In genomic region chr7:28339213-28339917, GRCm38 (mm10) we compare ENCODE assay signal across 8 mouse cellular contexts. TPM values are rescaled to one million over a fixed set of nuclear protein-coding genes. Genes with fewer than 3 reads are reported as not detected.
DNase-seq lines count a peak whose midpoint lies in the region; ATAC-seq and TF ChIP-seq lines count a peak whose summit lies in the region.

No protein-coding gene starts in this region.

- no peaks in the 10 kb centered on the region for H3K4me1 ChIP-seq in hindbrain, postnatal 0 days (ENCODE audit: insufficient read depth, low read length)
- H3K4me1 ChIP-seq in liver, embryonic 13.5 days (replicated peaks), result peaks cover 51% of the 10 kb centered on the region

- H3K4me3 ChIP-seq in hindbrain, postnatal 0 days (ENCODE audit: low read length), result peak overlapping the region; percentile 96
- H3K4me3 ChIP-seq in liver, embryonic 13.5 days (replicated peaks), result peak overlapping the region; percentile 95

- WGBS in hindbrain, postnatal 0 days, result 76% methylated on average over 19 of the region's 19 CpGs
- WGBS in liver, embryonic 13.5 days (ENCODE audit: insufficient replicate concordance), result 39% methylated on average over 19 of the region's 19 CpGs

- H3K9me3 ChIP-seq in hindbrain, postnatal 0 days (ENCODE audit: low read length), result no peaks in the 10 kb centered on the region
- H3K9me3 ChIP-seq in liver, embryonic 13.5 days (replicated peaks), result no peaks in the 10 kb centered on the region

- peak; percentile 25; the same call in 1 of the 2 replicates for TF ChIP-seq CTCF in hindbrain, postnatal 0 days (IDR thresholded peaks at IDR 0.05; ENCODE audit: low read depth)

- no peak overlapping the region for H3K9ac ChIP-seq in hindbrain, postnatal 0 days (replicated peaks; ENCODE audit: low read length)
- peak overlapping the region; percentile 67 for H3K9ac ChIP-seq in liver, embryonic 13.5 days

- H3K4me2 ChIP-seq in hindbrain, postnatal 0 days (ENCODE audit: low read depth, low read length), result peak overlapping the region; percentile 86
- H3K4me2 ChIP-seq in liver, embryonic 13.5 days, result peak overlapping the region; percentile 89

- H3K27ac ChIP-seq in hindbrain, postnatal 0 days, result peak overlapping the region; percentile 91
- peak overlapping the region; percentile 92 for H3K27ac ChIP-seq in liver, embryonic 13.5 days

- no peaks in the 10 kb centered on the region for H3K36me3 ChIP-seq in hindbrain, postnatal 0 days (ENCODE audit: insufficient read depth, low read length)
- H3K36me3 ChIP-seq in liver, embryonic 13.5 days, result peaks cover 12% of the 10 kb centered on the region

- peak; percentile 18 to 26 for DNase-seq in urinary bladder, adult 18-20 months (ENCODE audit: low spot score in 2 of 2)
- no peak for DNase-seq in urinary bladder, postnatal 25 days (ENCODE audit: low spot score)
- peak; percentile 59 for DNase-seq in cerebellum, adult 9-11 months
- DNase-seq in gastrocnemius, postnatal 10 days, result peak; percentile 59
- peak; percentile 60 for DNase-seq in hindbrain, postnatal 0 days (ENCODE audit: low spot score)
- peak; percentile 52 for DNase-seq in liver, embryonic 13.5 days
- peak; percentile 82 for DNase-seq in naive thymus-derived CD4-positive, alpha-beta T cell, adult 2 months (ENCODE audit: low read depth)
- DNase-seq in thymus, postnatal 25 days, result peak; percentile 60

- H3K27me3 ChIP-seq in hindbrain, postnatal 0 days (ENCODE audit: insufficient read depth, low read length), result no peaks in the 10 kb centered on the region
- H3K27me3 ChIP-seq in liver, embryonic 13.5 days, result no peaks in the 10 kb centered on the region

- ATAC-seq in hindbrain, postnatal 0 days, result no peak
- ATAC-seq in liver, embryonic 13.5 days (ENCODE audit: low read depth), result no peak

RNA-seq across cellular contexts. Expression of gene Supt5, which starts 0.8 kb away (rescaled TPM):
- 10 to 100 TPM; 65.5 to 67.0 TPM for total RNA-seq in gastrocnemius, postnatal 10 days (2021)
- total RNA-seq in hindbrain, postnatal 0 days (2014; rRNA removed), result 98.7 and 104 TPM in 2 replicates
- 71.8 and 76.5 TPM in 2 replicates for polyA plus RNA-seq in hindbrain, postnatal 0 days (2015; fragmentation: Nextera tagmentation; extraction: Ambion mirVana)
- 35.2 and 42.8 TPM in 2 replicates for polyA plus RNA-seq in liver, embryonic 13.5 days (2015; fragmentation: Nextera tagmentation; extraction: Ambion mirVana)

RNA-seq across cellular contexts. Expression of gene Rps16, which starts 11.1 kb away (rescaled TPM):
- 100 to 1,000 TPM; 757 to 807 TPM for total RNA-seq in gastrocnemius, postnatal 10 days (2021)
- 97.7 and 154 TPM in 2 replicates for total RNA-seq in hindbrain, postnatal 0 days (2014; rRNA removed)
- 539 and 575 TPM in 2 replicates for polyA plus RNA-seq in hindbrain, postnatal 0 days (2015; fragmentation: Nextera tagmentation; extraction: Ambion mirVana)
- polyA plus RNA-seq in liver, embryonic 13.5 days (2015; fragmentation: Nextera tagmentation; extraction: Ambion mirVana), result 937 and 964 TPM in 2 replicates

RNA-seq across cellular contexts. Expression of gene Timm50, which starts 27.5 kb away (rescaled TPM):
- total RNA-seq in gastrocnemius, postnatal 10 days (2021), result 10 to 100 TPM; 40.1 to 43.8 TPM
- total RNA-seq in hindbrain, postnatal 0 days (2014; rRNA removed), result 71.6 and 82.9 TPM in 2 replicates
- 125 and 131 TPM in 2 replicates for polyA plus RNA-seq in hindbrain, postnatal 0 days (2015; fragmentation: Nextera tagmentation; extraction: Ambion mirVana)
- polyA plus RNA-seq in liver, embryonic 13.5 days (2015; fragmentation: Nextera tagmentation; extraction: Ambion mirVana), result 114 and 118 TPM in 2 replicates

RNA-seq across cellular contexts. Expression of gene Plekhg2, which starts 33.0 kb away (rescaled TPM):
- 10 to 100 TPM; 18.7 to 30.0 TPM for total RNA-seq in gastrocnemius, postnatal 10 days (2021)
- 18.6 and 20.6 TPM in 2 replicates for total RNA-seq in hindbrain, postnatal 0 days (2014; rRNA removed)
- polyA plus RNA-seq in hindbrain, postnatal 0 days (2015; fragmentation: Nextera tagmentation; extraction: Ambion mirVana), result 9.1 and 10.0 TPM in 2 replicates
- polyA plus RNA-seq in liver, embryonic 13.5 days (2015; fragmentation: Nextera tagmentation; extraction: Ambion mirVana), result 4.9 and 5.0 TPM in 2 replicates

RNA-seq across cellular contexts. Expression of gene Dll3, which starts 37.3 kb away (rescaled TPM):
- not detected for total RNA-seq in gastrocnemius, postnatal 10 days (2021)
- 20.1 and 24.8 TPM in 2 replicates for total RNA-seq in hindbrain, postnatal 0 days (2014; rRNA removed)
- 17.0 and 20.2 TPM in 2 replicates for polyA plus RNA-seq in hindbrain, postnatal 0 days (2015; fragmentation: Nextera tagmentation; extraction: Ambion mirVana)
- 0.06 and 0.07 TPM in 2 replicates for polyA plus RNA-seq in liver, embryonic 13.5 days (2015; fragmentation: Nextera tagmentation; extraction: Ambion mirVana)
